Mouse (Mus musculus): ENCODE results near the gene Nomo1. TPM values are rescaled to one million over a fixed set of nuclear protein-coding genes. Genes with fewer than 3 reads are reported as not detected.
A peak's percentile ranks its signal among the peaks of the same experiment; 100 is the strongest.

Nomo1 gene
- polyA plus RNA-seq, 1 experiment from 2014 or later: 26.0 TPM

DNA sequence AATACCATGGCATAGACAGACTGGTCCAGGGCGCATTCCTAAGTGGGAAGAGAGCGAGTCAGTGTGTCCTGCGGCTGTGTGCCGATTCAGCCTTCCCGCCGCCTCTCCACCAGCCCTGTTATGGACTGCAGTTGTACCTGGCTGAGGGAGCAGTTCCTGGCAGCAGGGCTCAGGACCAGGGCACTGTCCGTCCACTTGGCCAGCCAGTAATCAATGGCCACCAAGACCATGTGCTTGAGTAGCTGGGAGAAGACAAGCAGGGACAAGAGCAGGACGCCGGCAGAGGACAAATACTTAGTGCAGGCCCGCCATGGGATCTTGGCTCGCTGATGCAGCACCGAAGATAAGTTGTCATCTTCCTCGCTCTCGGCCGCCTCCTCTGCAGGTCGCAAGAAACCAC is 83.5 kb downstream of the Nomo1 start:
- Histone ChIP-seq H3K4me3 (ENCODE audit: low read depth, low read length) (no peak overlapping the region), H3K9ac (replicated peaks; ENCODE audit: low read depth, low read length) (no peak overlapping the region), H3K9me3 (ENCODE audit: control insufficient read depth, low read length) (no peaks in the 10 kb centered on the region), H3K36me3 (ENCODE audit: control insufficient read depth, insufficient read depth, low read length) (no peaks in the 10 kb centered on the region), H3K27me3 (ENCODE audit: control insufficient read depth, insufficient read depth, low read length) (no peaks in the 10 kb centered on the region), H3K4me1 (ENCODE audit: control insufficient read depth, insufficient read depth, low read length) (peaks cover 15% of the 10 kb centered on the region), H3K4me2 (ENCODE audit: low read depth, low read length) (no peak overlapping the region), H3K27ac (ENCODE audit: low read depth, low read length) (no peak overlapping the region)
- ATAC-seq (ENCODE audit: low read depth): no peak
- WGBS: 96% methylated on average over 16 of the region's 16 CpGs

DNA sequence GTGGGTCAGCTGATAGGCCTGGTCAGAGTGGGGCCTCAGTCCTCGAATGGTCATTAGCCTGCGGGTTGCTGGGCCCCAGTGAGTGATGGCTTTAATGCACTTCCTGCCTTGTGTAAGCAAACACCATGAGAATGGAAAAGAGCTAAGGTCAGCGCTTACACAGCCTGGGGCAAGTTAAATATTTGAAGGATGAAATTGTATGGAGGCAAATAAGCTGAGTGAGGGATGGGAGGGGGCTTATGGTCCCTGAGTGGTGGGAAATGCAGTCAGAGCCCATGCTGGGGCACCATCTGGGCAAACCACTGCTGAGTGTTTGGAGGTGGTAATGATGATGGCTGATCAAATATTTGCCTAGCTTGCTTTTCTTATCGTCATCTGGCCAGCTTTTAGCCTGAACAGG is 89.5 kb downstream of the Nomo1 start:
- Histone ChIP-seq H3K4me1 (ENCODE audit: control insufficient read depth, insufficient read depth, low read length) (no peaks in the 10 kb centered on the region), H3K9me3 (ENCODE audit: control insufficient read depth, low read length) (no peaks in the 10 kb centered on the region), H3K9ac (replicated peaks; ENCODE audit: low read depth, low read length) (no peak overlapping the region), H3K36me3 (ENCODE audit: control insufficient read depth, insufficient read depth, low read length) (no peaks in the 10 kb centered on the region), H3K27ac (ENCODE audit: low read depth, low read length) (no peak overlapping the region), H3K4me2 (ENCODE audit: low read depth, low read length) (no peak overlapping the region), H3K4me3 (ENCODE audit: low read depth, low read length) (no peak overlapping the region), H3K27me3 (ENCODE audit: control insufficient read depth, insufficient read depth, low read length) (no peaks in the 10 kb centered on the region)
- 57% methylated on average over 4 of the region's 4 CpGs for WGBS
- peak; percentile 38; the same call in 1 of the 2 replicates for ATAC-seq (ENCODE audit: low read depth)

DNA sequence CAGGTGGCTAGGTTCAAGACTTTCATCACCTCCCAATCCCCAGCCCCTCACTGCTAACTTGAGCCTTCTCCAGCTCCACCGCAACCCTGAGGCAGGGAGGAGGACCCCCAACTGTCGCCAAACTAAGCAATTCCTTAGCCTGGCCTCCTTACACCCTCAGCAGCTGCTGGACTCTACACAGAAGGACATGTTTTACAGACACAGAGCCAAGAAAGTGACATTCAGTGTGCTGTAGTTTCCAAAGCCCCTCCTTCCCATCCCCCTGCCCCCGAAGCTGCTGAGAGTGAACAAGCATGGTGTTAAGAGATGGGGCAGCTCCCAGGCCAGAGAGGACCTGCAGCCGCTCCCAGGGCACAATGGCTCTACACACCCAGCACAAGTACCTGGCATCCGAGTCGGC is 91.0 kb downstream of the Nomo1 start:
- H3K4me1 ChIP-seq (ENCODE audit: control insufficient read depth, insufficient read depth, low read length): no peaks in the 10 kb centered on the region
- ATAC-seq (ENCODE audit: low read depth): no peak
- H3K36me3 ChIP-seq (ENCODE audit: control insufficient read depth, insufficient read depth, low read length): no peaks in the 10 kb centered on the region
- no peak overlapping the region for H3K4me2 ChIP-seq (ENCODE audit: low read depth, low read length)
- no peak overlapping the region for H3K4me3 ChIP-seq (ENCODE audit: low read depth, low read length)
- no peak overlapping the region for H3K27ac ChIP-seq (ENCODE audit: low read depth, low read length)
- no peaks in the 10 kb centered on the region for H3K9me3 ChIP-seq (ENCODE audit: control insufficient read depth, low read length)
- no peaks in the 10 kb centered on the region for H3K27me3 ChIP-seq (ENCODE audit: control insufficient read depth, insufficient read depth, low read length)
- WGBS: 76% methylated on average over 6 of the region's 6 CpGs
- H3K9ac ChIP-seq (replicated peaks; ENCODE audit: low read depth, low read length): no peak overlapping the region

DNA sequence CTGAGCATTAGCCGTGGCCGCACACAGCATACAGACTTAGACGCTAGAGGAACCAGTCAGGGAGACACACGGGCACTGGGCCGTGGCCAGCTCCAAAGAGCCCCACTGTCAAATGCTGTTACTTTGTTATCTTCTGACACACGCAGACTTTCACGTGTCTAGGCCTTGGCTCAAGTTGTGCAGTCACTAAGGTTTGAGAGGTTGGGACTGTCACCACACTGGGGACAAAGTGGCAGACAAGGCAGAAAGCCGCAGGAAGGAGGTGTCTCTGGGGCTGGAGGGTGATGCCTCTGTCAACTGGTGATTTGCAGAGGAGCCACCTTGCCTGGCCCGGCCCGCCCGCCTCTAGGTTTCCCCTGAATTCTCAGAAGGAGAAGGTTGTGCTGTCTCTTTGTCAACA is 91.8 kb downstream of the Nomo1 start:
- Histone ChIP-seq H3K27ac (ENCODE audit: low read depth, low read length) (no peak overlapping the region), H3K4me3 (ENCODE audit: low read depth, low read length) (no peak overlapping the region), H3K4me2 (ENCODE audit: low read depth, low read length) (no peak overlapping the region), H3K27me3 (ENCODE audit: control insufficient read depth, insufficient read depth, low read length) (no peaks in the 10 kb centered on the region), H3K9me3 (ENCODE audit: control insufficient read depth, low read length) (no peaks in the 10 kb centered on the region), H3K36me3 (ENCODE audit: control insufficient read depth, insufficient read depth, low read length) (no peaks in the 10 kb centered on the region), H3K4me1 (ENCODE audit: control insufficient read depth, insufficient read depth, low read length) (no peaks in the 10 kb centered on the region), H3K9ac (replicated peaks; ENCODE audit: low read depth, low read length) (no peak overlapping the region)
- WGBS: 90% methylated on average over 11 of the region's 11 CpGs
- ATAC-seq (ENCODE audit: low read depth): no peak

DNA sequence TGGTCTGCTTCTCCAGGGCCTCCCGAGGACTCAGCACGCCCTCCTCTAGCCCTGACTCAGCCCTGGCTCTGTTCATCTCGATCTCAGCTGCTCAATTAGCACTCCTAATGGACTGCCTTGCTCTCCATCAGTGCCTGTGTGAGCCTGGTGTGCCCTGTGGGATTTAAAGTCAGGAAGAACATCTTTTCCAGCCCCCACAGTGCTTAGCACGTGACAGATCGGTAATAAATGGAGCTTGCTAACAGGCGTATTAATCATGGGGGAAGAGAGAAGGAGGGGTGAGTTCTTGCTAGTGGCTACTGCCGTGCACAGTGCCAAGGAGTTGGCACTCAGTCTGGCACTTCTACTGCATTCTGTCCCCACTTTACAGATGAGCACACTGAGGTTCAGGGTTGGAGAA is 94.7 kb downstream of the Nomo1 start:
- Histone ChIP-seq H3K4me2 (ENCODE audit: low read depth, low read length) (no peak overlapping the region), H3K27me3 (ENCODE audit: control insufficient read depth, insufficient read depth, low read length) (no peaks in the 10 kb centered on the region), H3K4me1 (ENCODE audit: control insufficient read depth, insufficient read depth, low read length) (0 out of 2 replicates have a peak, but pooled peaks cover 5% of the 10 kb centered on the region), H3K36me3 (ENCODE audit: control insufficient read depth, insufficient read depth, low read length) (no peaks in the 10 kb centered on the region), H3K27ac (ENCODE audit: low read depth, low read length) (no peak overlapping the region), H3K9ac (replicated peaks; ENCODE audit: low read depth, low read length) (no peak overlapping the region), H3K9me3 (ENCODE audit: control insufficient read depth, low read length) (no peaks in the 10 kb centered on the region), H3K4me3 (ENCODE audit: low read depth, low read length) (no peak overlapping the region)
- WGBS: 24% methylated on average over 7 of the region's 7 CpGs
- ATAC-seq (ENCODE audit: low read depth): peak; percentile 73; the same call in 1 of the 2 replicates

DNA sequence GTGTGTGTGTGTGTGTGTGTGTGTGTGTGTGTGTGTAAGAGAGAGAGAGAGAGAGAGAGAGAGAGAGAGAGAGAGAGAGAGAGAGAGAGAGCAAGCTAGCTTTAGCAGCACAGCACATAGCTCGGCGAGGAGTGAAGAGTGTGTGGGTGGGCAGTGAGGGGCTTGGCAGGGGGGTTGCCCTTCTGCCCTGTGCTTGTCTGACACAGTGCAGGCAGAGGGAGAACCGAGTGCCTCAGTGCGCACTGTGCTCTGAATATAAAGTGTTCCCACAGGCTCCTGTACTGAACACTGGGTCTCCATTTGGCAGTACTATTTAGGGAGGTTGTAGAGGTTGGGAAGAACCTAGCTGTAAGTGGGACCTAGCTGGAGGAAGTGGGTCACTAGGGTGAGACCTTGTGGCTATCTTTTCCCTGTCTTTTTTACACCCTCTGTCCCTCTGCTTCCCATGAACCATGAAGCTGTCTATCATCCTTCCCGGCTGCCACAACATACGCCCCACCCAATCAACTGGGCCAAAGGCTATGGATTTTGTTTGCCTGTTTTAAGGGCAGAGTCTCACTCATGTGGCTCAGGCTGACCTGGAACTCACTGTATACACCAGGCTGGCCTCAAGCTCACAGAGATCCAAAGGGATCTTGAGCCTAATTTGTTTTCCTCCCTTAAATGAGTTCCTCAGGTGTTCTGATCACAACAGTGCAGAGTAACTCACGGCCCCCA is 96.1 kb downstream of the Nomo1 start:
- WGBS: 48% methylated on average over 7 of the region's 7 CpGs
- no peak overlapping the region for H3K4me2 ChIP-seq (ENCODE audit: low read depth, low read length)
- no peaks in the 10 kb centered on the region for H3K27me3 ChIP-seq (ENCODE audit: control insufficient read depth, insufficient read depth, low read length)
- H3K9me3 ChIP-seq (ENCODE audit: control insufficient read depth, low read length): no peaks in the 10 kb centered on the region
- 0 out of 2 replicates have a peak, but pooled peaks cover 8% of the 10 kb centered on the region for H3K4me1 ChIP-seq (ENCODE audit: control insufficient read depth, insufficient read depth, low read length)
- H3K27ac ChIP-seq (ENCODE audit: low read depth, low read length): no peak overlapping the region
- no peak overlapping the region for H3K9ac ChIP-seq (replicated peaks; ENCODE audit: low read depth, low read length)
- no peak overlapping the region for H3K4me3 ChIP-seq (ENCODE audit: low read depth, low read length)
- no peaks in the 10 kb centered on the region for H3K36me3 ChIP-seq (ENCODE audit: control insufficient read depth, insufficient read depth, low read length)
- ATAC-seq (ENCODE audit: low read depth): 0 out of 2 replicates have a peak, but pooled peaks have one; percentile 18

DNA sequence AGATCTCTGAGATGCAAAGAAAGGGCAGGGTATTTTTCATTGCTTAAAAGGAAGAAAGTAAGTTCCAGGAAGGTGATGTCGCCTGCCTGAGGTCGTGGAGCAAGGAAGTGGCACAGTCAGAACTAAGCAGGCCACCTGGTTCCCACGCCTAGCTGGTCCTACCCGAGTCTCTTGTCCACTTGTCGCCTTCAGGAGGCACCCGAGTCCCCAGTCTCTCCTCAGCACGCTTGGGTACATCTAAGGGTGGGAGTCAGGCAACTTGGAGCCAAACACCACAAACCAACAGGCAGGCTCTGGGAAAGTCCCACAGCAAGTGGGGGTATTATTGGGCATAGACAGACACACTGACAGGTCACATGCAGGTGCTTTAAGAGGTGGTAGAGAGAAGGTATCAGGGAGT is 97.2 kb downstream of the Nomo1 start:
- 74% methylated on average over 7 of the region's 7 CpGs for WGBS
- H3K36me3 ChIP-seq (ENCODE audit: control insufficient read depth, insufficient read depth, low read length): no peaks in the 10 kb centered on the region
- H3K4me1 ChIP-seq (ENCODE audit: control insufficient read depth, insufficient read depth, low read length): 0 out of 2 replicates have a peak, but pooled peaks cover 8% of the 10 kb centered on the region
- no peak overlapping the region for H3K4me3 ChIP-seq (ENCODE audit: low read depth, low read length)
- H3K27me3 ChIP-seq (ENCODE audit: control insufficient read depth, insufficient read depth, low read length): no peaks in the 10 kb centered on the region
- H3K9me3 ChIP-seq (ENCODE audit: control insufficient read depth, low read length): no peaks in the 10 kb centered on the region
- ATAC-seq (ENCODE audit: low read depth): no peak
- H3K4me2 ChIP-seq (ENCODE audit: low read depth, low read length): no peak overlapping the region
- no peak overlapping the region for H3K27ac ChIP-seq (ENCODE audit: low read depth, low read length)
- H3K9ac ChIP-seq (replicated peaks; ENCODE audit: low read depth, low read length): no peak overlapping the region

DNA sequence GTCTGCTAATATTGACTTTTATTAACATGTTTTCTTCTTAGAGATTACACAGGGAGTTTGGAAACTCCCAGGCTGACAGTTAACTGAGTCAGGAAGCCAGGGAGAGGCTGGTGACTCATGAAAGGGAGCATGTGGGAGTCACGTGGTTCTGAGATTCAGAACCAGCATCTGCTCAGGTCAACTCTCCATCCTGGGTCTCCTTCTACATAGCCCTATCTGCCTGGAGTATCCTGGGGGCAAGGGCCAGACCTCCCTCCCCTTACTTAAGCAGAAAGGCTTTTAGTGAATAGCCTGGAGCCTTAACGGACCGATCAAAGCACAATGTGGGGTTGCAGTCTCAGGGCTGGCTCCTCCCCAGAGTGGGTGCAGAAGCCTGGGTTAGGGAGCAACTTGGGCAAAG is 97.8 kb downstream of the Nomo1 start:
- no peak overlapping the region for H3K4me3 ChIP-seq (ENCODE audit: low read depth, low read length)
- WGBS: 23% methylated on average over 3 of the region's 3 CpGs
- H3K36me3 ChIP-seq (ENCODE audit: control insufficient read depth, insufficient read depth, low read length): no peaks in the 10 kb centered on the region
- no peak overlapping the region for H3K27ac ChIP-seq (ENCODE audit: low read depth, low read length)
- H3K9me3 ChIP-seq (ENCODE audit: control insufficient read depth, low read length): no peaks in the 10 kb centered on the region
- no peaks in the 10 kb centered on the region for H3K27me3 ChIP-seq (ENCODE audit: control insufficient read depth, insufficient read depth, low read length)
- ATAC-seq (ENCODE audit: low read depth): no peak
- no peak overlapping the region for H3K9ac ChIP-seq (replicated peaks; ENCODE audit: low read depth, low read length)
- H3K4me1 ChIP-seq (ENCODE audit: control insufficient read depth, insufficient read depth, low read length): 0 out of 2 replicates have a peak, but pooled peaks cover 8% of the 10 kb centered on the region
- no peak overlapping the region for H3K4me2 ChIP-seq (ENCODE audit: low read depth, low read length)

DNA sequence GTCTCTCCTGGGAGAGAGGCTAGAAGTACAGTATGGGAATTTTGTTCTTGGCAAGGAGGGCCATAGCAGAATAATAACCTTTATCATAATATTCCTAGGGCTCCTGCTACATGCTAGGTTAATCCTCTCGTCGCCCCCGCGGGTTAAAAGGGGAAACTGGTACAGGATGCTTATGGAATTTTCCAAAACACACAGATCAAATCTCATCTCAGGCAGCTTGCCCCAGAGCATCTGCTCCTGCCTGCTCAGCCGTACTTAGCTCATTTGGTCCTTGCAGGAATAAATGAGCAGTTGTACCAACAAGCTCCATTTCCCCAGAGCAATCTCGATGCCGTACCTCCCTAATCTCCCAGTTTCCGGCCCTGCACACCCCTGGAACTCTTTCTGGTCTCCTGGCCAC is 98.3 kb downstream of the Nomo1 start:
- ATAC-seq (ENCODE audit: low read depth): no peak
- Histone ChIP-seq H3K9ac (replicated peaks; ENCODE audit: low read depth, low read length) (no peak overlapping the region), H3K9me3 (ENCODE audit: control insufficient read depth, low read length) (no peaks in the 10 kb centered on the region), H3K27me3 (ENCODE audit: control insufficient read depth, insufficient read depth, low read length) (no peaks in the 10 kb centered on the region), H3K4me2 (ENCODE audit: low read depth, low read length) (no peak overlapping the region), H3K4me3 (ENCODE audit: low read depth, low read length) (no peak overlapping the region), H3K27ac (ENCODE audit: low read depth, low read length) (no peak overlapping the region), H3K4me1 (ENCODE audit: control insufficient read depth, insufficient read depth, low read length) (0 out of 2 replicates have a peak, but pooled peaks cover 8% of the 10 kb centered on the region), H3K36me3 (ENCODE audit: control insufficient read depth, insufficient read depth, low read length) (no peaks in the 10 kb centered on the region)
- WGBS: 68% methylated on average over 8 of the region's 8 CpGs

Measured in neural tube, embryonic 14.5 days (tissue).